Mouse (Mus musculus) c-Kit-negative CD71-positive TER-119-positive erythroid progenitor cells, embryonic 14.5 days (primary cell): Measurements from ENCODE around the gene Trim14.
A peak's percentile ranks its signal among the peaks of the same experiment; 100 is the strongest.

ENCODE experiments used
- DNase-seq: peaks from one replicate; pipeline ENCODE4 v3.0.0-alpha.2; 2013; ENCODE audit warnings: low read depth, low spot score

The Trim14 gene

GRCm38 (mm10) chr4:46479081-46479480 is 56.9 kb downstream of the Trim14 start:
- DNase-seq: no peak

- no peak for DNase-seq
Observed at GRCm38 (mm10) chr4:46475101-46475500, 60.8 kb downstream of the Trim14 start.

GRCm38 (mm10) chr4:46465740-46466139 is 70.2 kb downstream of the Trim14 start:
- DNase-seq: no peak

GRCm38 (mm10) chr4:46463130-46463830 is 72.7 kb downstream of the Trim14 start:
- DNase-seq: peak; percentile 37

GRCm38 (mm10) chr4:46458411-46458810 is 77.5 kb downstream of the Trim14 start:
- no peak for DNase-seq

- no peak for DNase-seq
Observed at GRCm38 (mm10) chr4:46457186-46457585, 78.8 kb downstream of the Trim14 start.

- no peak for DNase-seq
Observed at GRCm38 (mm10) chr4:46456762-46457161, 79.2 kb downstream of the Trim14 start.

- peak; percentile 64 for DNase-seq
Observed at GRCm38 (mm10) chr4:46454097-46454864, 81.7 kb downstream of the Trim14 start.

GRCm38 (mm10) chr4:46452855-46453719 is 82.9 kb downstream of the Trim14 start:
- DNase-seq: no peak

- peak; percentile 61 for DNase-seq
Observed at GRCm38 (mm10) chr4:46452481-46452850, 83.5 kb downstream of the Trim14 start.

GRCm38 (mm10) chr4:46451758-46452480 is 84.0 kb downstream of the Trim14 start:
- DNase-seq: no peak

GRCm38 (mm10) chr4:46451240-46451757 is 84.6 kb downstream of the Trim14 start:
- peak; percentile 43 for DNase-seq

- DNase-seq: peak; percentile 88
Observed at GRCm38 (mm10) chr4:46450519-46451131, 85.3 kb downstream of the Trim14 start, which contains the start of gene Anp32b. Gene Anp32b, plus strand, starts transcription at chr4:46450902.

GRCm38 (mm10) chr4:46450020-46450518 is 85.9 kb downstream of the Trim14 start:
- DNase-seq: no peak

- DNase-seq: no peak
Observed at GRCm38 (mm10) chr4:46448886-46449285, 87.1 kb downstream of the Trim14 start.

GRCm38 (mm10) chr4:46447461-46447860 is 88.5 kb downstream of the Trim14 start:
- DNase-seq: no peak

GRCm38 (mm10) chr4:46445237-46445945 is 90.5 kb downstream of the Trim14 start:
- DNase-seq: no peak
